In the genomic region with DNA sequence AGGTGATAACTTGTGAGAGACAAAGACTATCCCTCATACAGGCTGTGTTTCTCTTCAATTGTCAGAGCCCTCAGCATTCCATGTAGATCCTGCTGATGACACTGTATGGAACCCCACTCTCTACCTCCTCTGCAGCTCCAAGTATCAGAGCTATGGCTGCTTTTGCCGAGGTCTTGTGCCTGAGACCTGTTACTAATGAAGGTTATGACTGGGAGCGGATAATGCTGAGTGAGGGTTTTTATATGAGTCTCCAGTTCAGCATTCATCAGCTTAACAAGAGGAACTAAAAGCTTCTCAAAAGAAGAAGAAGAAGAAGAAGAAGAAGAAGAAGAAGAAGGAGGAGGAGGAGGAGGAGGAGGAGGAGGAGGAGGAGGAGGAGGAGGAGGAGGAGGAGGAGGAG, we compare ENCODE assay signal across 24 mouse cellular contexts.
A peak's percentile ranks its signal among the peaks of the same experiment; 100 is the strongest.
DNase-seq lines count a peak whose midpoint lies in the region; ATAC-seq and TF ChIP-seq lines count a peak whose summit lies in the region.
"Had no signal": no experiment of that assay in that cellular context is flagged by ENCODE, and none has a peak within 500 bp of the region (broad histone marks: within the 10 kb centered on the region; RNA-seq: fewer than 3 reads in every experiment).

No protein-coding gene starts in this region.

- H3K9me3 ChIP-seq in heart, postnatal 0 days (replicated peaks; ENCODE audit: control insufficient read depth, low read length): no peaks in the 10 kb centered on the region
- no peaks in the 10 kb centered on the region for H3K9me3 ChIP-seq in lung, embryonic 16.5 days (ENCODE audit: control insufficient read depth, low read length)
- H3K9me3 ChIP-seq in CH12.LX (replicated peaks; ENCODE audit: low read length): no peaks in the 10 kb centered on the region
- no peaks in the 10 kb centered on the region for H3K9me3 ChIP-seq in hindbrain, embryonic 12.5 days (replicated peaks)
- no peaks in the 10 kb centered on the region for H3K9me3 ChIP-seq in midbrain, embryonic 11.5 days (ENCODE audit: control insufficient read depth, low read length)
- H3K9me3 ChIP-seq: embryonic facial prominence, embryonic 15.5 days; forebrain, embryonic 10.5 days; forebrain, embryonic 15.5 days; hindbrain, embryonic 13.5 days had no signal

- H3K27me3 ChIP-seq in heart, postnatal 0 days (ENCODE audit: control insufficient read depth, insufficient read depth, low read length): no peaks in the 10 kb centered on the region
- no peaks in the 10 kb centered on the region for H3K27me3 ChIP-seq in lung, embryonic 16.5 days (ENCODE audit: control insufficient read depth, insufficient read depth, low read depth, low read length)
- H3K27me3 ChIP-seq in CH12.LX (replicated peaks): no peaks in the 10 kb centered on the region
- H3K27me3 ChIP-seq in hindbrain, embryonic 12.5 days: no peaks in the 10 kb centered on the region
- H3K27me3 ChIP-seq in midbrain, embryonic 11.5 days (ENCODE audit: control insufficient read depth, insufficient read depth, low read length): no peaks in the 10 kb centered on the region
- H3K27me3 ChIP-seq: embryonic facial prominence, embryonic 15.5 days; forebrain, embryonic 15.5 days; hindbrain, embryonic 13.5 days had no signal

- WGBS in heart, postnatal 0 days: 52% methylated on average over 2 of the region's 2 CpGs
- 59% methylated on average over 2 of the region's 2 CpGs for WGBS in lung, embryonic 16.5 days
- 82% methylated on average over 2 of the region's 2 CpGs for WGBS in hindbrain, embryonic 12.5 days
- 57% methylated on average over 2 of the region's 2 CpGs for WGBS in midbrain, embryonic 11.5 days

- H3K36me3 ChIP-seq in heart, postnatal 0 days (replicated peaks; ENCODE audit: control insufficient read depth, insufficient read depth, low read length): 0 out of 2 replicates have a peak, but pooled peaks cover 2% of the 10 kb centered on the region
- no peaks in the 10 kb centered on the region for H3K36me3 ChIP-seq in lung, embryonic 16.5 days (ENCODE audit: control insufficient read depth, insufficient read depth, low read length)
- H3K36me3 ChIP-seq in CH12.LX (replicated peaks in 1 of 2; ENCODE audit: control insufficient read depth in 1 of 2, insufficient read depth in 1 of 2, low read length in 1 of 2): no peaks in the 10 kb centered on the region
- no peaks in the 10 kb centered on the region for H3K36me3 ChIP-seq in hindbrain, embryonic 12.5 days
- H3K36me3 ChIP-seq in midbrain, embryonic 11.5 days (ENCODE audit: control insufficient read depth, insufficient read depth, low read length): no peaks in the 10 kb centered on the region
- H3K36me3 ChIP-seq: embryonic facial prominence, embryonic 15.5 days; forebrain, embryonic 10.5 days; forebrain, embryonic 15.5 days; hindbrain, embryonic 13.5 days had no signal

- no peaks in the 10 kb centered on the region for H3K4me1 ChIP-seq in heart, postnatal 0 days (ENCODE audit: control insufficient read depth, insufficient read depth)
- H3K4me1 ChIP-seq in lung, embryonic 16.5 days (replicated peaks; ENCODE audit: control insufficient read depth, insufficient read depth, low read length): no peaks in the 10 kb centered on the region
- H3K4me1 ChIP-seq in CH12.LX (ENCODE audit: control insufficient read depth in 1 of 2, insufficient read depth in 2 of 2): peaks cover 2 to 17% of the 10 kb centered on the region in 2 experiments; a peak in 3 of 4 replicates
- H3K4me1 ChIP-seq in bone marrow macrophage, adult 2 months (ENCODE audit: control insufficient read depth, insufficient read depth, low read length): peaks cover 14% of the 10 kb centered on the region
- H3K4me1 ChIP-seq in hindbrain, embryonic 12.5 days: no peaks in the 10 kb centered on the region
- H3K4me1 ChIP-seq in midbrain, embryonic 11.5 days (ENCODE audit: control insufficient read depth, insufficient read depth, low read length): 0 out of 2 replicates have a peak, but pooled peaks cover 2% of the 10 kb centered on the region
- H3K4me1 ChIP-seq: embryonic facial prominence, embryonic 15.5 days; hindbrain, embryonic 13.5 days had no signal

- no peak for ATAC-seq in heart, postnatal 0 days (ENCODE audit: insufficient read depth, low read depth)
- ATAC-seq in lung, embryonic 16.5 days (ENCODE audit: low read depth): 0 out of 2 replicates have a peak, but pooled peaks have one; percentile 36
- no peak for ATAC-seq in hindbrain, embryonic 12.5 days (ENCODE audit: low FRiP score)
- no peak for ATAC-seq in midbrain, embryonic 11.5 days (ENCODE audit: low FRiP score)
- ATAC-seq: hindbrain, postnatal 0 days had no signal

- dilution Hi-C loops in CH12.LX (cut with MboI; ENCODE audit: extremely low pct_ligation_motif_present, extremely low pct_unique_long_range_greater_than_20kb, low sequenced_read_pairs): no loop called here

- DNase-seq in heart, postnatal 0 days (ENCODE audit: low spot score): no peak
- DNase-seq in heart, postnatal 36 days: no peak
- DNase-seq in lung, postnatal 25 days (ENCODE audit: low spot score): no peak
- DNase-seq in CH12.LX (ENCODE audit: extremely low read depth): no peak
- no peak for DNase-seq in midbrain, embryonic 11.5 days (ENCODE audit: low spot score, missing footprints)
- DNase-seq: adrenal gland, adult 8-10 months; adrenal gland, postnatal 36 days; cerebellum, adult 11 months; cerebellum, adult 8-10 months; cerebellum, postnatal 14 days; embryo, embryonic 11 days; gastrocnemius, postnatal 36 days; heart, adult 2 months; heart, postnatal 4 days had no signal

- no peak overlapping the region for H3K4me3 ChIP-seq in heart, postnatal 0 days (ENCODE audit: low read depth, low read length)
- H3K4me3 ChIP-seq in lung, embryonic 16.5 days (ENCODE audit: low read length): no peak overlapping the region
- no peak overlapping the region for H3K4me3 ChIP-seq in CH12.LX (replicated peaks in 1 of 3; ENCODE audit: low read depth in 2 of 3, low read length in 2 of 3, poor library complexity in 1 of 3)
- H3K4me3 ChIP-seq in bone marrow macrophage, adult 2 months (ENCODE audit: insufficient read depth, low read length): no peak overlapping the region
- H3K4me3 ChIP-seq in hindbrain, embryonic 12.5 days: no peak overlapping the region
- H3K4me3 ChIP-seq in midbrain, embryonic 11.5 days (ENCODE audit: low read depth, low read length): no peak overlapping the region
- H3K4me3 ChIP-seq: embryonic facial prominence, embryonic 15.5 days; erythroblast, embryonic 14.5 days; forebrain, embryonic 10.5 days; forebrain, embryonic 15.5 days; heart, adult 2 months; hindbrain, embryonic 13.5 days had no signal

- no peak for TF ChIP-seq CTCF in heart, postnatal 0 days (IDR thresholded peaks at IDR 0.05; ENCODE audit: low read depth)
- TF ChIP-seq CTCF in CH12.LX (conservative IDR thresholded peaks at IDR 0.05 in 1 of 2, IDR thresholded peaks at IDR 0.05 in 1 of 2; ENCODE audit: low read depth in 2 of 2, low read length in 2 of 2): no peak
- no peak for TF ChIP-seq CTCF in bone marrow macrophage, adult 2 months (IDR thresholded peaks at IDR 0.05; ENCODE audit: low read depth, low read length)

- H3K27ac ChIP-seq in heart, postnatal 0 days (ENCODE audit: low read depth): 0 out of 2 replicates have a peak overlapping the region, but pooled peaks have one; percentile 2
- no peak overlapping the region for H3K27ac ChIP-seq in lung, embryonic 16.5 days (ENCODE audit: low read length)
- H3K27ac ChIP-seq in CH12.LX (ENCODE audit: insufficient read depth, low read depth): no peak overlapping the region
- peak overlapping the region; percentile 38 for H3K27ac ChIP-seq in bone marrow macrophage, adult 2 months (ENCODE audit: insufficient read depth, low read depth, low read length)
- H3K27ac ChIP-seq in hindbrain, embryonic 12.5 days: no peak overlapping the region
- H3K27ac ChIP-seq in midbrain, embryonic 11.5 days (ENCODE audit: low read depth, low read length): no peak overlapping the region
- H3K27ac ChIP-seq: forebrain, embryonic 10.5 days; forebrain, embryonic 15.5 days; heart, adult 2 months; hindbrain, embryonic 13.5 days; hindbrain, postnatal 0 days had no signal

- no peak for TF ChIP-seq RAD21 in CH12.LX (IDR thresholded peaks at IDR 0.05; ENCODE audit: low read depth, low read length)

- TF ChIP-seq EP300 in heart, postnatal 0 days (IDR thresholded peaks at IDR 0.05; ENCODE audit: low read depth): no peak
- no peak for TF ChIP-seq EP300 in CH12.LX (IDR thresholded peaks at IDR 0.05; ENCODE audit: low read length)

- TF ChIP-seq POLR2A in CH12.LX (IDR thresholded peaks at IDR 0.05; ENCODE audit: low read depth, low read length): no peak
- TF ChIP-seq POLR2A in bone marrow macrophage, adult 2 months (IDR thresholded peaks at IDR 0.05; ENCODE audit: borderline replicate concordance, low read depth, low read length): no peak

- in situ Hi-C loops in CH12.LX (cut with MboI; ENCODE audit: low pct_ligation_motif_present, low pct_unique_long_range_greater_than_20kb, low sequenced_read_pairs): no loop called here

- no peaks in the 10 kb centered on the region for H3K79me2 ChIP-seq in CH12.LX (replicated peaks; ENCODE audit: control insufficient read depth, extremely low read depth, insufficient read depth, poor library complexity, severe bottlenecking)

- no peak overlapping the region for H3K9ac ChIP-seq in heart, postnatal 0 days (replicated peaks; ENCODE audit: low read depth, low read length)
- no peak overlapping the region for H3K9ac ChIP-seq in lung, embryonic 16.5 days (ENCODE audit: low read length)
- H3K9ac ChIP-seq in CH12.LX (ENCODE audit: insufficient read depth, low read depth): no peak overlapping the region
- no peak overlapping the region for H3K9ac ChIP-seq in hindbrain, embryonic 12.5 days
- no peak overlapping the region for H3K9ac ChIP-seq in midbrain, embryonic 11.5 days (ENCODE audit: low read length)
- H3K9ac ChIP-seq: embryonic facial prominence, embryonic 15.5 days; forebrain, embryonic 15.5 days; hindbrain, embryonic 13.5 days had no signal

- intact Hi-C loops in heart, postnatal 36 days (cut with DNase I): no loop called here

- H3K4me2 ChIP-seq in heart, postnatal 0 days (ENCODE audit: low read depth, low read length): no peak overlapping the region
- no peak overlapping the region for H3K4me2 ChIP-seq in lung, embryonic 16.5 days (ENCODE audit: low read depth, low read length)
- peak overlapping the region; percentile 22; the same call in 1 of the 2 replicates for H3K4me2 ChIP-seq in CH12.LX (ENCODE audit: insufficient read depth, low read depth, poor library complexity, severe bottlenecking)
- no peak overlapping the region for H3K4me2 ChIP-seq in hindbrain, embryonic 12.5 days (replicated peaks)
- no peak overlapping the region for H3K4me2 ChIP-seq in midbrain, embryonic 11.5 days
- H3K4me2 ChIP-seq: forebrain, embryonic 15.5 days; heart, embryonic 11.5 days; hindbrain, embryonic 13.5 days had no signal

TF ChIP-seq in CH12.LX, 34 proteins besides CTCF, POLR2A, EP300 and RAD21:
- TF ChIP-seq HCFC1 (IDR thresholded peaks at IDR 0.05; ENCODE audit: low read depth, low read length) (no peak), MAFK (IDR thresholded peaks at IDR 0.05; ENCODE audit: insufficient replicate concordance, low read length) (peak; percentile 73; the same call in 1 of the 2 replicates)

Comparison
In these comparisons a context has a peak if more than half of its experiments do, and no peak if none do; other contexts are left out.
1. H3K27ac ChIP-seq: peak in heart, postnatal 0 days (single experiment) and bone marrow macrophage, adult 2 months (single experiment); none in lung, embryonic 16.5 days (single experiment), CH12.LX (single experiment), hindbrain, embryonic 12.5 days (single experiment) and midbrain, embryonic 11.5 days (single experiment).